Mouse (Mus musculus) kidney, postnatal 10 days (tissue): ENCODE data around the gene Tas2r135.
A peak's percentile ranks its signal among the peaks of the same experiment; 100 is the strongest.

Source experiments
- DNase-seq: peaks from one replicate; pipeline ENCODE4 v3.0.0; 2021; ENCODE audit warnings: mixed read lengths

The Tas2r135 gene

GRCm38 (mm10) chr6:42374701-42375100 is 30.5 kb upstream of the Tas2r135 start:
- no peak for DNase-seq

GRCm38 (mm10) chr6:42375131-42375530 is 30.1 kb upstream of the Tas2r135 start:
- DNase-seq: no peak

- DNase-seq: no peak
Observed at GRCm38 (mm10) chr6:42376016-42376415, 29.2 kb upstream of the Tas2r135 start.

GRCm38 (mm10) chr6:42376504-42377019 is 28.7 kb upstream of the Tas2r135 start:
- no peak for DNase-seq

- no peak for DNase-seq
Observed at GRCm38 (mm10) chr6:42377280-42377679, 28.0 kb upstream of the Tas2r135 start.

- DNase-seq: no peak
Observed at GRCm38 (mm10) chr6:42379551-42379950, 25.7 kb upstream of the Tas2r135 start.

- peak; percentile 70 for DNase-seq
Observed at GRCm38 (mm10) chr6:42380416-42381144, 24.7 kb upstream of the Tas2r135 start.

- no peak for DNase-seq
Observed at GRCm38 (mm10) chr6:42381221-42381620, 24.0 kb upstream of the Tas2r135 start.

- DNase-seq: no peak
Observed at GRCm38 (mm10) chr6:42381916-42382381, 23.3 kb upstream of the Tas2r135 start.

- DNase-seq: no peak
Observed at GRCm38 (mm10) chr6:42383360-42383759, 21.9 kb upstream of the Tas2r135 start.

- no peak for DNase-seq
Observed at GRCm38 (mm10) chr6:42385635-42386034, 19.6 kb upstream of the Tas2r135 start.

GRCm38 (mm10) chr6:42391796-42392330 is 13.4 kb upstream of the Tas2r135 start:
- DNase-seq: peak; percentile 40

GRCm38 (mm10) chr6:42395960-42396809 is 9.0 kb upstream of the Tas2r135 start:
- DNase-seq: peak; percentile 89

- DNase-seq: no peak
Observed at GRCm38 (mm10) chr6:42397041-42397657, 8.1 kb upstream of the Tas2r135 start.

- no peak for DNase-seq
Observed at GRCm38 (mm10) chr6:42398285-42398684, 6.9 kb upstream of the Tas2r135 start.

- DNase-seq: no peak
Observed at GRCm38 (mm10) chr6:42398998-42399397, 6.2 kb upstream of the Tas2r135 start.

GRCm38 (mm10) chr6:42399938-42400337 is 5.3 kb upstream of the Tas2r135 start, which contains the start of gene Tas2r143:
Tas2r143 (plus strand) TSS chr6:42400238.
- no peak for DNase-seq

GRCm38 (mm10) chr6:42419443-42419842 is 14.2 kb downstream of the Tas2r135 start:
- no peak for DNase-seq

- no peak for DNase-seq
Observed at GRCm38 (mm10) chr6:42421439-42421838, 16.2 kb downstream of the Tas2r135 start.

GRCm38 (mm10) chr6:42424472-42424871 is 19.2 kb downstream of the Tas2r135 start:
- DNase-seq: no peak

GRCm38 (mm10) chr6:42426337-42426736 is 21.1 kb downstream of the Tas2r135 start:
- no peak for DNase-seq

GRCm38 (mm10) chr6:42433554-42433953 is 28.3 kb downstream of the Tas2r135 start:
- no peak for DNase-seq

- peak; percentile 13 for DNase-seq
Observed at GRCm38 (mm10) chr6:42434446-42434845, 29.2 kb downstream of the Tas2r135 start, which contains the start of gene Tas2r126. Tas2r126 (plus strand) TSS chr6:42434535.
